Mouse (Mus musculus): ENCODE measurements around the gene Tfcp2l1.
"Not testable (repeated sequence)": the region's sequence is repeated elsewhere in the genome, so short reads cannot be mapped to it uniquely, and the experiment has no call there.

Tfcp2l1 gene

DNA sequence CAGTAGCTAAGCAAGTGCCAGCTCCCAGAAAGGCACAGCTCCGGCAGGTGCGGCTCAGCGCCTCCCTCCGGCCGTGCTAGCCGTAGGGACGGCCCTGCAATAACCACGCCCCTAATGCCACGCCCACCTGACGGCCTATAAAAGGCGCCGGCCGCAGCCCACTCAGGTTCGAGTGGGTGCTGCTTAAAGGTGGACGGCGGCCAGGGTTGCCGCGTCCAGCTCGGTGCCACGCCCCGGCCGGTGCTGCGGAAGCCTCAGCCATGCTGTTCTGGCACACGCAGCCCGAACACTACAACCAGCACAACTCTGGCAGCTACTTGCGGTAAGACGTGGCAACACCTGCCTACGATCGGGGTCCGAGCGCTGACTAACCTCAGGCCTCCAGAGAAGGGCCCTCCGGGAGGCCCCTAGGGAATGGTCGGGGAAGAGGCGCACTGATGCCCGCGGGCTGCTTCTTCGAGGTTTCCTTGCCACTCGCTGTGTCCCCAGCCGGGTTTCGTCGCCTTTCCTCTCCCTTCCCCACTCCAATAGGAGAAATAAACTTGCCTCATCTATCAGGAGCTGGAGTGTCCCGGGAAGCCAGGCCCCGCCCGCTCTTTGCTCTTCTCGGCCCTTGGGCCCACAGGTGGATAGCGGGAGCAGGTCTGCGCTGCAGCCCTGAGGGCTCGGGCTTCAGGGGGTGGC lies at the start of gene Tfcp2l1:
Gene Tfcp2l1, plus strand, starts transcription at position 165 of the 684 bp plus-strand sequence.
- DNase-seq (ENCODE audit: low read depth) = peak; percentile 53

DNA sequence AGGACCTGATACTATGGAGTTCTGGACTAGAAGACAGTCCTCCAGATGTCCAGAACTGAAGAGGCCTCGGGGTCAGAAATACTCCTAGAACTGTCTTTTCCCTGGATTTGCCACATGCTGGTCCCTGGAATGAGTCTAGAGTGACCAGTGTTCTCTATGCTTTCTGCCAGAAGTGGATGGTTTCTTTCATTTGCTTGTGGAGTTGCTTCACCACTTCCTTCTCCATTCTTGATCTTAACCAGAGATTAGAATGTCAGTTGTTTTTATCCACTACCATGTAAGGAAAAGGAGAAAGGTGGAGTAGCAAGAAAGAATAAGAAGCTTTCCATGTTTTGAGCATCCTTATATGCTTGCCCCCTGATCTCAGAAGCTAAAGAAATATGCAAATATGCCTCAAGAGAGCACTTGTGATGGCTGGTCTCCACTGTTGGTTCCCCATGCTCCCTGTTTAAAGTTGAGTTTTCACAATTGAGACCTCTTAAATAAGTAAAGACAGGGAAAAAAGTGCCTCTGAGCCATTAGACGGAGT lies 47.5 kb upstream of the Tfcp2l1 start:
- DNase-seq (ENCODE audit: low read depth) = no peak

DNA sequence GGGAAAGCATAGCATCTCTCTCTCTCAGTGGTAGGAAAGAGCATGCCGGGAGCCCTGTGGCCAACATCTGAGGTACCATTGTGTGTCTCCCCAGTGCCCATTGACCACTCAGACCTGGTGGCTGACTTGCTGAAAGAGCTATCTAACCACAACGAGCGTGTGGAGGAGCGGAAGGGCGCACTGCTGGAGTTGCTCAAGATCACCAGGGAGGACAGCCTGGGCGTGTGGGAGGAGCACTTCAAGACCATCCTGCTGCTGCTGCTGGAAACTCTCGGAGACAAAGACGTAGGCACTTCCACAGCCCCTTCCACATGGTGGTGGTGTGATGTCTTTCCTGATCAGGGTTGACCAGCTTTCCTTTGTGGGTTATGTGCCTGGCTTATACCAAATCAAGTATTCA lies 46.6 kb upstream of the Tfcp2l1 start:
- no peak for DNase-seq (ENCODE audit: low read depth)

DNA sequence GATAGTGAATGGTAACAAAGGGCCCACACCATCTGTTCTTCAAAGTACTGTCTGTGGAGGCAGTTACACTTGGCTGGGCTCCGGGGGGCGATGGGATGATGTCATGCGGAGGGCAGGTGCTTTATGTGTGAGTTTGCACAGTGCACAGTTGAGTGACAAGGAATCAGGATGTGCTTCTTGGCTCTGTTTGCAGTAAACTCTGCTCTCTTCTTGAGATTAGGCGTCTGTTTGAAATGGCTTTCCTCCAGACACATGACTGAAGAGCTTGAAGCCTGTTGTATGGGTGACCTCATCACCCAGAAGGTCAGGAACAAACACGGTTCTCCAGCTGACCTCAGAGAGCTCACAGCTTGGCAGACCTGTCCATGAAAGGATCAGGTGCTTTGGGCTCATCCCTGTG lies 38.0 kb upstream of the Tfcp2l1 start:
- no peak for DNase-seq (ENCODE audit: low read depth)

DNA sequence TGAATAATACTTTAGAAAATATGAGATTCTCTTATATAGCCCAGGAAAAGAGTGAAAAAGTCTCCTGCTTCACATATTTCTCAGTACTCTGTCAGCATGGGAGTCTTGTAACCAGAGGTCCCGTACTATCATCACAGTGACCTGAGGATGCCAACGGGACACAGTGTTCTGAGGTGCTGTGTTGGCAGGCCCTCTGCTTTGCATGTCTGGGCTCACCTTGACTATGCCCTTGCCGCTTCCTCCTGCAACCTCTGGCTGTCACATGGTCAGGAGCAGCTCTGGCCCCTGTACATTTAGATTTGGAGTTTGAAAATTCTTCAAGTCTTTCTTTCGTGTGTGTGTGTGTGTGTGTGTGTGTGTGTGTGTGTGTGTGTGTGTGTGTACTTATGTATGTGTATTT lies 34.8 kb upstream of the Tfcp2l1 start:
- DNase-seq (ENCODE audit: low read depth) = no peak

DNA sequence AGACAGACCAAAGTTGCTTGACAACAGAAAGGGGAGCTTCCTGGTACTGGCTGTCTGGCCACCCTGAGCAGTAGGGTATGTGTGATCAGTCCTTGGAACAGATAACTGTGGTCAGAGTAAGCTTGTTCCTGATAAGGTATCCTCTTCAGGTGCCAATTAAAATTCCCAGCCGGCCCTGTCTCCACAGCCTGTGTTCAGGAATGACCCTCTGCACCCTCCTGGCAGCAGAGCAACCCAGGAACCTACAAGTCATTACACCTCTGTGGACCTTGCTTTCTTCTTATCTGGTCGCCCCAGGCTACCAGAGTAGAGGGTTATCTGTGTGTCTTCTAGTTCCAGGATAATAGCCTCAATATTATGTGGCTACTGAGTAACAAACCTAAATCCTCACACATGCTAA lies 32.4 kb upstream of the Tfcp2l1 start:
- no peak for DNase-seq (ENCODE audit: low read depth)

DNA sequence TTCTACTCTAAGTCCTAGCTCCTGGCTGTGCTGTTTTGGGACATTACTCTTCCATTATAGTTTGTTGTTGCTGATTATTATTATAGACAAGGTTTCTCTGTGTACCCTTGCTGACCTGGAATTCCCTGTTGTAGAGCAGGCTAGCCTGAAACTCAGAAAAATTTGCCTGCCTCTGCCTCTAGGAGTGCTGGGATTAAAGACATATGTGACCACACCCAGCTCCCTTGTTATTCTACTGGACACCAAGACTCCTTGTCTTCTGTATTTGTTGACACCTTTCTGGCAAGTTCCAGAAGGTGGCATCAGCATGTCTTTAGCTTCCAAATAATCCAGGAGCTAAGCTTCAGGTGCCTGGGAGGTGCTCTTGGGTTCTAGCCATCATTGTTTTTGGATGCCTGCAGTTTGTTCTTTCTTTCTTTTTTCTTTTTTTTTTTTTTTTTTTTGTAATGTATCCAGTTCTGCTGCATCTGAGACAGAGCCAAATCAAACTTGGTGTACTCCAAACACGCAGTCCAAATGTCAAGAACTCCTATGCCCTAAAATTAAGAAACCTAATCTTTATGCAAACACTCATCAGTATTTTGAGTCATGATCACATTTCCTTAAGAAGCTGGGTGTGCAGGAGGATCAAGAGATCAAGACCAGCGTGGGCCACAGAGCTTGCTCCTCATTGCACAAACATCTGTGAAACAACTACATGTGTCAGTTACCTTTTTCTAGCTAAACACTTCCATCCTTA lies 30.1 kb upstream of the Tfcp2l1 start:
- DNase-seq (ENCODE audit: low read depth) = no peak

DNA sequence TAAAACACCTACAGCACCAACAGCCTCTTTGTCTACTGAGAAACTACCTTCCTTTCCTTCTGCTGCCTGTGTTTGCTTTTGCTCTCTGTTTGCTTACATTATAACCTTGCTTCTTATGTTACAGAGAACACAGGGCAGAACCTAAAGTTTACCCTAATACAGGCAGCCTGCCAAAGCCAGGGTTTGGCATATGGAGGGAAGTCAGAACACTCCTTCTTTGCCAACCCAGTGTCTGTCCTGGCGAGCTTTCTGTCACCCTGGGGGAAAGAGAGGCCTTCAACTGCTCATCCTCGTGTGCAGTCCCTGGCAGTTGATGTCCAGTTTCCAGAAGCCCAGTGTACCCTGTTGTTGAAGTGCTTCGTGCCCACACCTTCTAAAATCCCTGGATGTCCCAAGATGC lies 29.4 kb upstream of the Tfcp2l1 start:
- DNase-seq (ENCODE audit: low read depth) = no peak

DNA sequence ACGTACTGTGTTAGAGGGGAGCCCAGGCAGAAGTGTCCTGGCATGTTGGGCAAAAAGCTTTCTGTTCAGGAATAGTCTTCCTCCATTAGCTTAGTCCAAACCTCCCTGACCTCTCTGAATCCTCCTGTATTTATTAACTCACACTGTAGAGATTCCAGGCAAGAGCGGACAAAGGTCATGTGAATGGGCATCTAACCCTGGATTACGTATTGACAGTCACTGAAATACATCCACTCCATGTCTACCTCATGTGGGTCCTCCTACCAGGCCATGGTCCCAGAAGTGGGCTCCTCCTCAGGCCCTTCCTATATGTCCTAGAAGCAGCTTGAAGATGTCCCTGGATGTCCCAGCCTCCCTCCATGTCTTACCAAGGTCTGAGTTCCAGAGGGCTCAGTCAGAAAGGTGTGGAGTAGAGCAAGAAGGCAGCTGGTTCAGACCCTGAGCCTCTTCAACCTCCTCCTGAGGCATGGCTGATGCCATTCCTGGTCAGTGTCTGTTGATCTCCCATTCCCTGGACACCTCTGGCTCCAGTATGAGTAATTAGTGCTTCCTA lies 14.0 kb upstream of the Tfcp2l1 start:
- no peak for DNase-seq (ENCODE audit: low read depth)

DNA sequence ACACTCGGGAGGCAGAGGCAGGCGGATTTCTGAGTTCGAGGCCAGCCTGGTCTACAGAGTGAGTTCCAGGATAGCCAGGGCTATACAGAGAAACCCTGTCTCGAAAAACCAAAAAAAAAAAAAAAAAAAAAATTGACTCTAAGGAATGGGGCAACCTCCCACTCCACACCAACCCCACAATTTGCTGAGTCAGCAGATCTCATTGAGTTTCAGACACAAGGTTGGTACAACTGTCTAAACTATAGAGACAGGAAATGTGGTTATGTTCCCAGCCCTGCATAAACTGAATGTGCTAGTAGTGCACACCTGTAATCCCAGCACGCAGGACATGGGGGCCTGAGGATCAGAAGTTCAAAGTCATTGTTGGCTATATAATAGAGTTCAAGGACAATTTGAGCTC lies 6.7 kb upstream of the Tfcp2l1 start:
- not testable (repeated sequence) for DNase-seq (ENCODE audit: low read depth)

DNA sequence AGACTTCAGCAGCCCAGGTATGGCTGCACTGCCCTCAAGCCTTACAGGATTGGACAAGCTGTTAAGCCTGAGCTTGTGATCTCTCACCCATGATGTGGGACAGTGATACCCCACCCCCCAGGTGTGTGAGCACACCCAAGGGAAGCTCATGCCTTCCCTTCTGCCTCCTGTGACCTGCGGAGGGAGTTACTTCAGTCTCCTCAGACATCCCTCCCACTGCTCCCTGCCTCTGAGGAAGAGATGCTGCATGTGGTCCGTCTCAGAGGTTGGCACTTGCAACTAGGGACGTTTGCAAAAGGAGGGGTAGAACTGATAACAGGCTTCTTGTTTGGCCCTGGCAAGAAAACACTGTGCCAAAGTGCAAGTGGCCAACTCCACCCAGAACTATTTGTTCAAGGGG lies 4.9 kb upstream of the Tfcp2l1 start:
- no peak for DNase-seq (ENCODE audit: low read depth)

DNA sequence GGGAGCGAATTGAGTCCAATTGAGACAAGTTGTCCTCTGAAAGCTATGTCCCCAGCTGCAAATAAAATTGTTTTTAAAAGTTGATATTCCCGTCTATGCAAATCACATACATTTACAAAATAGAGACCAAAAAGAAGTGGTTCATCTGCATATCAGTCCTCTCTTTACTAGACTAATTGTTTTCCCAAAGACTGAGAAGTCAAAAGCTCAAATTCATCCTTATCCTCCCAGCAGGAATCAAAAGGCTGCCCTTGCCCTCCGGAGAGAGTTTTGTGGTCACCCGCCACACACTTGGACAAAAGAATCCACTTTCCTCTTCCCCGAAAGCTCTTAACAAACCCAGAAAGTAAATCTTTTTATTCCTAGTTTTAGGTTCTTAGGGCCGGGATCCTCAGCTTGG lies 2.3 kb upstream of the Tfcp2l1 start:
- DNase-seq (ENCODE audit: low read depth) = no peak

DNA sequence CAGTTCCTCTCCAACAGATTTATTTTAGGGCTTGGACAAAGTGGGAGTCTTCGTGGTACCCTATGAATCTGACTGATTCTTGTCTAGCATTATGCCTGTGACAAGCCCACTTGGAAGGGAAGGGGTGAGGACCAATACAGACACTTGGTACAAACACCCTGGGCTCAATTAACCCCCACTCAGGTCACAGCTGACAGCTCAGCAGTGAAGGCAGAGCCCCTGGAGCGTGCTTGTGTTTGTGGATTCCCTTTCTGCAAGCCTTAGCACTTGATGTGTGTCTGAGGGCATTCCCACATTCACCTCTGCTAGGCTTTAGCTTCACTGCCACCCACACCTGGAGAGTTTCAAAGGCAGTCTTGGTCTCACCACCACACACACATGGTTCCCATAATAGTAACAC lies 1.8 kb upstream of the Tfcp2l1 start:
- no peak for DNase-seq (ENCODE audit: low read depth)

DNA sequence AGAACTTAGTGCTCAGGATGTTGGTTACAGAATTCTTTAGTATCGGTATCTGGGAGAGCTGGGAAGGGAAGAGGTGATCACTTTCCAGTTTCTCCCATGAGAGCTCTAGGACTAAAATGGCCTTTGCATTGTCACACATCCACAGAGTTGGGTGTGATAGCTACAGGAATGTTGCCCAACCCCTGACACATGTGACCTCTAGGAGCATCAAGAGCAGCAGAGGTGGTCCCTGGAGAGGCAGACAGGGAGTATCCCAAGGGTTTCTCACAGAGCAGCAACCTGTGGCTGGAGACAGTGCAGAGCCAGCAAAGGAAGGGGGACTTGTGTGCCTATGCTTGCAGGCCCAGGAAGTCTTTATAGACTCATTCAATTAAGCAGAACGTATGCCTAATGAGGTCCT lies 1.3 kb upstream of the Tfcp2l1 start:
- no peak for DNase-seq (ENCODE audit: low read depth)

DNA sequence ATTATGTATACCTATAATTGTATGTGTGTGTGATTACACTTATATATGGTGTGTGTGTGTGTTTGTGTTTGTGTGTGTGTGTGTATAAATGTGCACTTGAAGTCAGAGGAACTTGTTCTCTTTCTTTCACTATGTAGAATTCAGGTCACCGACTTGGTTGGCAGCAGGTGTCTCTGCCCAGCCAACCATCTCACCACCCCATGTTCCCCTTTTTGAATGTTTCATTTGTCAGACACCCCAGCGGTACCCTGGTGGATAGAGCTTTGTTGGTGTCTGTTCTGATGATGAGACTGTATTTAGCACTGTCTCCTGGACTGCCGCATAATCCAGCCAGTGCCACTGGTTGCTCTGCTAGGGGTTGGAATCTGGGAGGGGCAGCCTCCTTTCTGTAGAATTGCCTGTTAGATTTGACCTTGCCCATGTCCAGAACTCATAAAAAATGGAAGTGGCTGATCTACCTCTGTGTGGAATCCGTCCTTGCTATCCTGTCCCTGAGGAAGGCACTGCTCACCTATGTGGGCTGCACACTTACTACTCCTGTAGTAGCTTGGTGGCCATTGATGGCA lies 5.8 kb downstream of the Tfcp2l1 start:
- no peak for DNase-seq (ENCODE audit: low read depth)

DNA sequence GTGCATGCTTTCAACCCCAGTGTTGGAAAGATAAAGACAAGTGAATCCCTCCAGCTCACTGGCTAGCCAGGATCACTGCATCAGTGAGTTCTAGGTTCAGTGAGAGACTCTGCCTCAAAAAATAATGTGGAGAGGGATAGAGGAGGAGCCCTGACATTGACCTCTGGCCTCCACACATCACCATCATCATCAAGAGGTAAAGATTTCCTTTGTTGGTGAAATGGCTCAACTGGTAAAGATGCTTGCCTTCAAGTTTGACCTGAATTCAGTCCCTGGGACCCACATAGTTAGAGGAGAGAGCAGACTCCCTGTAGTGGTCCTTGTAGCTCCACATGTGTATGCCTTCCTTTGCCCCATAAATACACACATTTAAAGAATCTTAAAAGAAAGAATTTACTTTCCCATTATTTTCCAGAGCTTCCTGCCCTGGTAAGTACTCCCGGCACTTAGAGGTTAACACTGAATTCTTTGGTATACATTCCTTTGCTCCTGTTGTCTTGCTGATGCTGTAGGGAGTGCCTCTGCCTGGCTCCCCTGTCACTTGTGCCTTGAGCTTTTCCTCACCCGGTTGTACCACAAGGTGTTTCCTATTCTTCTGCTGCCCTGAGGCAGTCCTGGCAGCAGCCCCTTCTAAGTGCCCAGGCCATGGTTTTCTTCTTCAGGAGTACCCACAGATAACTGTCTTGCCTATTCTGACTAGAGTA lies 14.7 kb downstream of the Tfcp2l1 start:
- no peak for DNase-seq (ENCODE audit: low read depth)

DNA sequence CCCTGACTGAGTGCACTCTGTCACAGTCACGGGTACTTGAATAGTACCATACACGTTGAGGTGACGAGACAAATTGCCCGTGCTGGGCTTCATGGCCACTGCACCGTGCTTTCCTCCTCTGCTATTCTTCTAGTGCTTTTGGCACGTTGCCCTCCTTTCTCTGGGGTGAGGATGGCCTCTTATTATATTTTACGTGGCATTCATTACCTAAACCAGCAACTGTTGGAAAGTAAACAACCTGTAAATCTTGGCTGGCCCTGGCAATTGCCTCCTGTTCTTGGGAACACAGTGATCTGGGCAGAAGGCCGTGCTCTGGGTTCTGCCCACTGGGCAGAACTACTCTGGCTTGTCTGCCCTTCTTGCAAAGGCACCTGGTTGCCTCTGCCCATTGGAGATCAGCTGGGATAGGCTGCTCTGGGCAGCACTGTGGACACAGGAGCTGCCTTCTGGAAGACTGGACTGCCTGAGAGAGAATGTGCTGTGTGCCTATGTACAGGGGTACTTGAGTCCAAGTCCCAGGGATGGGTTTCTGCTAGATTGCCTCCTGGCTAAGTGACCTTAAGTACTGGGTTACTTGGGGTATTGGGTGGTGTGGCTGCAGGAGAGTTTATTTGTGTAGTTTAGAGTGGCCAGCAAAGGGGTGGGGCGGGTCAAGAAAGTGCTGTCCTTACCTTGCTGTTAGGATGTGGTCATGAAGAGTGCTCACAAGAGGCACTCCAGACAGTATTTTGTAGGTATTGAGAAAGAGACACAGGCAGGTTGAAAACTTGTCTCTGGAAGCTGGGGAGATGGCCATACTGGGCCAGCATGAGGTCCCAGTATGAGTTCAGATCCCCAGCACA lies 15.6 kb downstream of the Tfcp2l1 start:
- DNase-seq (ENCODE audit: low read depth) = no peak

DNA sequence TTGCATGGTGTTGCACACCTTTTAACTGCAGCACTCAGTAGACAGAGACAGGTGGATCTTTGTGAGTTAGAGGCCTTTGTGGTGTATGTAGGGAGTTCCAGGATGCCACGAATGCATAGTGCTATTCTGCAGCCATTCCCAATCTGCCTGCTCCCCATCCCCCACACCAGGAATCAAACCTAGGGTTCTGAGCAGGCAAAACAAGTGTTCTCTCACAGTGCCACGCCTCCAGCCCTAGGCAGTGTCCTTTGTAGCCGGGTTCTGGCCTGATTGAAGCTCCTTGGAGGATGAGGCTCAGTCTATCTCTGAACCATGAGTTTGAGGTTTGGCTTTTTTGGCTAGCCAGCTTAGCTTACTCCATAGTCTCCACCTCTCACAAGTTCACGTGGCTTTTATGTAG lies 18.0 kb downstream of the Tfcp2l1 start:
- no peak for DNase-seq (ENCODE audit: low read depth)

DNA sequence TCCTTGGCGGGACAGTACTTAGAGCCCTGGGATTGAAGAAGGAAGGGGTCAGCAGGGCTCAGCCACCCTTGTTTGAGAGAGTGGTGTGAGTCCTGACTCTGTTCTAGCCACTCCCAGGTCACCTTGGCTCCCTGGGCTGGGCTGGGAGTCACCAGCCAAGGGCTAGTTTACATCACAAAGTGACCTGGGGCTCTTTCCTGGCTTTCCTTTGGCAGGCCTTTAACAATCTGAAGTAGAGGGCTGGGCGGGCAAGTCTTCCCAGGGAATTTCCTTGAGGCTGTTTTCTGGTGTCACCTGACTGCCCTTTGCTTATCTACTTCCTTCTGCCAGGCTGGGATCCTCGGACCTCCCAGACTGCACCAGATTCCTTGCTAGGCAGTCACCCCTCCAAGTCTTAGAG lies 20.3 kb downstream of the Tfcp2l1 start:
- DNase-seq (ENCODE audit: low read depth) = no peak

DNA sequence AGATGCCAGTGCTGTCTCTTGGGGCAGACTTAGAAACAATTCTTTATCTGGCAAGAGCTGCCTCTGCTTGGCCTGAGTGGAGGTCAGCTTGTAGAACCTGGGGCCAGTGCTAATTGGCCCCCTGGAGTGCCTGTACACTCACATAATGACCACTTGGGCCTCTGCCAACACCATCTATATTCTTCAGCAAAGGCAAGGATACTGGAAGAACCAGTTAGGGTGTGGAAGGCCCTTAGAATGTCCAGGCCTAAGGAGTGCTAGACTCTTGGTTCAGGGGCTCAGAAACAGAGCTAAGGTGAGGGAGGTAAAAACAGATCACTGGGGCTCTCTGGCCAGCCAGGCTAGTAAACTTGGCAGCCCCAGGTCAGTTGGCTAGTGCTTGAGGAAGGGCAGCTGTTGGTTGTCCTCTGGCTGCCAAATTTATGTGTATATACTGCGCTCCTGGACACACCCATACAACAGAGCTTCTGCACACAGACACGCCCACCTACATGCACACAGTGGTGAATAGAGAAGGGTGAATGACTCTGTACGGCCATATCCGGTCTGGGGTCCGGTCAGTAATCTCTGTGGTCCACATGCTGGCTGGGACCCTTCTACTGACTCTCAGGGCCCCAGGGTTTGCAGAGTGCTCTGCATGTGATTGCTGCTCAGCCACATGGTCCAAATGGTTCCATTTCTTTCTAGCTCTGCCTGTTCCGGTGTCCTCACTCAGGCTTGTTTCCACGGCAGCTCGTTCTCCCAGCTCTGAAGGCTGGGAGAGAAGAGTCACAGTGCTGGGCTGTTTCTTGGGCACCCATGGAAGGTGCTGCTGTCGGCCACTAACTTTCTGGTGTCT lies 22.4 kb downstream of the Tfcp2l1 start:
- DNase-seq (ENCODE audit: low read depth) = no peak

DNA sequence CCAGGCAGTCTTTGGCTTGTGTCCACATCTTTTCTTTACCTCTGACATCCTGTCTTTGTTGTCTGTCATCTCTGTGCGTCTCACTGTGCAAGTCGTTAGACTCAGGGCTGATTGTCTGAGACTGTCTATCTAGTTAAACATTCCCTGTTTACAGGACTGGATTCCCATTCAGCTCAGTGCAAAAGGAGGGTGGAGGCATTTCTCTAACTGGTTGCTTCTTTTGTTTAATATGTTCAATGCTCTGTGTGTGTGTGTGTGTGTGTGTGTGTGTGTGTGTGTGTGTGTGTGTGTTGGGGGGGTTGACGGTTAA lies 23.0 kb downstream of the Tfcp2l1 start:
- no peak for DNase-seq (ENCODE audit: low read depth)
